Mouse (Mus musculus): ENCODE data around the gene Tmprss3.

Tmprss3 gene

DNA sequence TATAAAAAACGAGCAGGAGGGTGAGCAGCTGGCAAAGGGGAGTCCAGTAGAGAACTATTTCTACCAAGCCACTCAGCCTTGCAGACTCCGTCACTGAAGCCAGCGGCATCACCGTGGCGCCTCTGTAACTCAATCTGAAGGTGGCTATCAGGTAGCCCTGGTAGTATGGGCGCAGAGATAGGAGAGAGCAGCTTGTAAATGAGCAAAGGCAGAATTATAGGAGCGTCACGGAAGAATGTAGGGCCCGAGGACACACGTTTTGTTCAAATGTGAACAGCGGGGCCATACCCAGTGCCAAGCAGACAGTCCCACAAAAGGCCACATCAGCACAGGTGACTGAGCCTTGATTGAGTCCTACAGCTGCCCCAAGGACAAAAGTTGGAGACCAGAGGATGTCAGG lies at the start of gene Tmprss3:
Gene Tmprss3 (minus strand): TSS at position 101 of the 400 bp plus-strand sequence.
- DNase-seq (ENCODE audit: low spot score): no peak

DNA sequence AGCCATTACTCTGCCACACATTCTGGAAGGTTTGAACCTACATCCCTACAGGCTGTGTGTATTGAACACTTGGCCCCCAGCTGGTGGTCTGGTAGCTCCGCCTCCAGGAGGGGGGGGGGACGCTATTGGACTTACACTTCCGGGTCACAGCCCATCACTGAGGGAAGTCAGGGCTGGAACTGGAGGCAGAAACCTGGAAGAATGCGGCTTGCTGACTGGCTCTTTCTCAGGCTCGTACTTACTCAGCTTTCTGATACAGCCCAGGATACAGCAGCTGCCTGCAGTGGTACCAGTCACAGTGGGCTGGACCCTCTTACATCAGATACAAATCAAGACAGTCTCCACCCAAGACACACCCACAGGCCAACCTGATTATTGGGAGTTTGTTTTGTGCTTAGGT lies 48.4 kb upstream of the Tmprss3 start:
- DNase-seq (ENCODE audit: low spot score): no peak

DNA sequence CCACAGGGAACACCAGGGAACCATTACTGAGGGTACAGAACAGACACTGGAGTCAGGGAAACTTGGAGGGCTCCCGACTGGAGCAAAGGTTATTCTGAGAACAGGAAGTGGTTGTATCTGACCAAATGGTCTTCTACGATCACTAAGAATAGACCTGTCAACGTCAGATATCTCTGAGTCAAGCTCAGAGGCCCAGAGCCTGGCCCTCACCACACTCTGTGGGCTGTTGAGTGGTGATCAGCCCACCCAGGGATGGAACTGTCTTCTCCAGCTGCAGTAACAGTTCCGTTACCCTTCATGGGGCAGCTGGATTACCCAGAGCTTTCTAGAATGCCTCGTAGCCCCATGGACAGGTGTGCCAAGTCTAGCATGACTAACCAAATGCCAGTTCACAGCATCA lies 46.5 kb upstream of the Tmprss3 start:
- no peak for DNase-seq (ENCODE audit: low spot score)

DNA sequence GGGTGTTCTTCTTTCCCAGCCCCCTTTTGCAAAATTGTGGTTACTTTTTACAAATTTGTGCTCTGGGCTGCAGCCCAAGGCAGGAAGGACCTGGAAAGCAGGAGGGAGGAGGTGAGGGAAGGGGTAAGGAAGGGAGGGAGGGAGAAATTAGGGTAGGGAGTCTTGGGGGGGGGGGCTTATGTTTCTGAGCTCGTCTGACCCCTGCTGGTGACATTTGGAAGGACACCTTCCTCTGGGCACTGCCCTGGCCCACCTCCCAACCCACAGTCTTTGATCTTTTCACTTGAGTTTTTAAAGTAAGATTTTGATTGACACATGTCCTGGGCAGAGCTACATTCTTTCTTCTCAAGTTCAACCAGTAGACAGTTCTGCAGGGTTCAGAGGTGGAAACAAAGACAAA lies 44.0 kb upstream of the Tmprss3 start:
- DNase-seq (ENCODE audit: low spot score): no peak

DNA sequence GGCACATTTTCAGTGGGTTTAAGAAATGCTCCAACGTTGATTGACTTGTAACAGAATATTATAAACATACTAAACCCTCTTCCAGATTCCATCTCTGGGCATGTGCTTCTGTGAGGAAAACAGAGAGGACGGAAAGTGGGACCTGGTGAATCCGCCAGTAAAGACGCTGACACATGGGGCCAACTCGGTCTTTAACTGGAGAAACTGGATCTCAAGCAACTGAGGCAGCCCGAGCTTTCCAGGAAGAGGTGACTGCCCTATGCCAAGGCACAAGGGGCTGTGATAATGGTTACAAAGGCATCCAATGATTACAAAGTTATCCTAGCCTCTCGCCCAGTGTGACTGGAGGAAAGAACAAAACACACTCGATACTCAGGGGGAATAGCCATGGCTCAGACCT lies 42.4 kb upstream of the Tmprss3 start:
- no peak for DNase-seq (ENCODE audit: low spot score)

DNA sequence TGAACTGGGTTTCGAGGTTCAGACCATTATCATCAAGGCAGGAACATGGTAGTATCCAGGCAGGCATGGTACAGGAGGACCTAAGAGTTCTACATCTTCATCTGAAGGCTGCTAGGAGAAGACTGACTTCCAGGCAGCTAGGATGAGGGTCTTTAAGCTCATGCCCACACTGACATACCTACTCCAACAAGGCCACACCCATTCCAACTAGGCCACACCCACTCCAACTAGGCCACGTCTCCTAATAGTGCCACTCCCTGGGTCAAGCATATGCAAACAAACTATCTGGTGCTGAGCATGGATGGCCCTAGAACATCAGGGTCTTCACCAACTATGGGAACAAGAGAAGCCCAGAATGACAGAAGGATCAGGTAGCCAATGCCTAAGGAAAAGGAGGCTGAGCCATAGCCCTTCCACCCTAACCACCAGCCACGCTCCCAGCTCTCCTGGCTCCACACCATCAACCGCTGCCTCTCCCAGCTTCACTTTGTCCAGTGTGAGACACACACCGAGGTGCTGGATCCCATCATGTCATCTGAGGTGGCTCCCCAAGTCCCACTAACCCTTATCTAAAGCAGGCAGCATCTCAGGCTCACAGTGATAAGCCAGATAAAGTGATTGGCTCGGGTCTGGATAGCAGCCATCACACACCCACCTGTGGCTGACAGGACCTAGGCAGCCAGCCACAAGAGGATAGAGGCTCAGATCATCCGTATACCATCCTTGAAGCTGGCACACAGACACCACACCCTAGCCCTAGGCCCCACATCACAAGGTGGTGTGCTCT lies 39.6 kb upstream of the Tmprss3 start:
- DNase-seq (ENCODE audit: low spot score): no peak

DNA sequence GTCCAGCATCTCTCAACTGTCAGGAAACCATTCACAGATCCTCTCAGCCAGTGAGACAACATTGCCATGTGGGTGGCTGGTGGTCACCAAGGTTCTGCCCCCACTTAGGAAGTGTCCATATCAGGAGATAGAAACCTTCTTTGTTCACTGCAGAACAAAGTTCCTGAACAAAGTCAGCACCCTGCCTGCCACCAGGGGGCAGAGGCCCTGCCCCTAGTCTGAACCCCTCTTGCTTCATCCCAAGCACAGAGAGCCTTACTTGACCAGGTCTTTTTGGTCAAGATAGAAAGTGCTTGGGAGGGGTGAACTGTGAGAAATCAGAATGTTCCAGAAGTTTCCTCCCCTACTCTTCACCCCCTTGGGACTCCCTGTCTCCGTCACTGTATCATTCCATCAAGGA lies 37.1 kb upstream of the Tmprss3 start:
- no peak for DNase-seq (ENCODE audit: low spot score)

DNA sequence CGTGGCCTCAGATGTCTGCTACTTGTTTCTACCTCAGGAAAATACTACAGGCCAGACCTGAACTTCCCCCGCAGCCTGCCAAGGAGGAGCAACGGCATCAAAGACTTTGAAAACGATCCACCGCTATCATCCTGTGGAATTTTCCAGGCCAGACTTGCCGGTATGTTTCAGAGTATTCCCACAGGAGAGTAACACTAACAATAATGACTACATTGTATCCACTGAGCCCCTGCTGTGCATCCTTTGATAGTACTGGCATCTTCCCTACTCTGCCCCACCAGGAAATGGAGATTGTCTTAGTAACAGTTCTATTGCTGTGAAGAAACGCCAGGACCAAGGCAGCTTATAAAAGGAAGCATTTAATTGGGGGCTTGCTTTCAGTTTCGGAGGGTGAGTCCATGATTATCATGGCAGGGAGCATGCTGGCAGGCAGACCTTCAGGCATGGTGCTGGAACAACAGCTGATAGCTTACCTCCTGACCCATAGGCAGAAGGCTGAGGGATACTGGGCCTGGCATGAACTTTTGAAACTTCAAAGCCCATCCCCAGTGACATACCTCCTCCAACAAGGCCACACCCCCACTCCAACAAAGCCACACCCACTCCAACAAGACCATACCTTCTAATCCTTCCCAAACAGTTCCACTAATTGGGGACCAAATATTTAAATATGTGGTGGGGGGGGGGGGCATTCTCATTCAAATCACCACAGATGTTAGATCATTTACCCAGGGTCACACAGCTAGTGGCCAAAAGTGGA lies 33.7 kb upstream of the Tmprss3 start:
- DNase-seq (ENCODE audit: low spot score): no peak

DNA sequence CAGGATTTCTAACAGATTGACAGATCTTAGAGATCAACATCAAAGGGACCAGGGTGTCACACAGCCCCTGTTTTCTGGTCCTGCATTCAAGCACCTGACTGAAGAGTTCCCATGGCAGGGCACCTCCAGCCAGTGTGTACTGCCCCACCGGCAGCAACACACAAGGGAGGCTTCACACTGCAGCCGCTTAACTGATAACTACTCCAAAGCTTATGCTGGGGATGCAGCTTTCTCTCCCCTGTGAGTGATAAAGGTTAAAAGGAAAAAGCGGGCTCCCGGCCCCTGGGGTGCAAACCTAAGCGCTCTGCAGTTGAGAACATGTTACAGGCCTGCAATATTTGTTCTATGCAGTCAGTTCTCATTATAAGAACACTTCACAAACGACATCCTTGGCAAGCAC lies 33.0 kb upstream of the Tmprss3 start:
- no peak for DNase-seq (ENCODE audit: low spot score)

DNA sequence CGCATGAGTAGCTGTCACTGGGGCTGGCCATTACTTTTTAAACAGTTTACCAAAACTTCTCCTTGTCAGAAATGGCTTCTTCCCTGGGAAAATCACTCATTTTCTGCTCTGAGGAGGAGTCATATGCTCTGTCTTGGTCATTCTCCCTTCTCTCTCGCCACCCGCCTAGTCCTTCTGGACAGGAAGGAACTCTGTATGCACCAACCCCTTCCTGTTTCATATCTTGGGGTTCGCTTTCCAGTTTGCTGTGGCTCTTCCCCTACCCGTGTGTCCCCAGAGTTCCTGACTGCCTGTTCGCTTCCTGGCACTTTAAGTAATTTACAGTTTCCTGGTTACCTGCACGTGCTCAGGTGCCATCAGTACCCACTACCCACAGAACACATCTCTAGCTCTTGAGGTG lies 28.2 kb upstream of the Tmprss3 start:
- no peak for DNase-seq (ENCODE audit: low spot score)

DNA sequence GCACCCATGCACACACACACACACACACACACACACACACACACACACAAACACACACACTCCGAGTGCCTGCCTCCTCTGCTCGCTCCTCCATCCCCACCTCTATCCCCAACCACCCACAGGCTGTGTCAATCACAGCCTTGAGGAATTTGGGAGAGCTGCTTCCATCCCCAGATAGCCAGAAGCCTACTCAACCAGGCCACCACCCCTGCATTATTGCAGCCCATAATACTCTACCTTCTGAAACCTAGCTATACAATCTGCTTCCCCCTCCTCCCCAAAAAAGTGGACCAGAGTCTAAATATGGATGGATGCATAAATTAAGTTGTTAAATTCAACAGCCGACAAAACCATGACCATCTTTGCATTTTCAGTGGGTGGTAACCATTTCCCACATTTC lies 27.6 kb upstream of the Tmprss3 start:
- DNase-seq (ENCODE audit: low spot score): no peak

DNA sequence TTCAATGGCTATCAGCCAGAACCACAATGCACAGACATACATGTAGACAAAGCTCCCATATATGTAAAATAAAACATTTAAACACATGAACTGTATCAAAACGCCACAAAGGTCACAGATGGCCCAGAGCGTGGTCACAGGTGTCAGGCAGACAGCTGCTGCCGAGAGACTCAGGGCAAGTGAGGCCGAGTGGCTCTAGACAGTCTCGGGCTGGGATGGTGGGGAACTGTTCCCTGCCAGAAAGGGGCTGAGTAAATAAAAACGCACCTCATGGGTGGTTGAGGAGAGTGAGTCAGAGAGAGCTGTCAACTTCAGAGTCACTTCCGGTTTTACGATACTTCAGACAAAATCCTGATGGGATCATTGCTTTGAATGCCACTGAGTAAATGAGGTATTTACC lies 25.8 kb upstream of the Tmprss3 start:
- DNase-seq (ENCODE audit: low spot score): no peak

DNA sequence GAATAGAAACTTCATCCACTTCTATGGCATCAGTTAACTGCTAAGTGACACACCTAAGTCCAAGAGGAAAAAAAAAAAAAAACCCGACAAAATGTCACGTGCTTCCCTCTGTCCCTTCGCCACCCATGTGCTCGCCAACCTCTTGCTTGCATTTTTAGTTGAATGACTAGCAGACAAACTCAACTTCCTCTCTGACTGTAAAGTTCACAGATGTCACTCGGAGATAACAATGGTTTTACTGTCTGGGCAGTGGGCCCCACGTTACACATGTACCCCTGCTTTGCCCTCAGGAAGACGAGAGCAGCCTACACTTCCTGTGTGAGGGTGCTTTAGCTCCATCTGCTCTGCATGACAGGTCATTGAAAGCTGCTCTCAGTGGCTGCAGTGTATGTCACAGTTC lies 25.1 kb upstream of the Tmprss3 start:
- peak; percentile 35 for DNase-seq (ENCODE audit: low spot score)

DNA sequence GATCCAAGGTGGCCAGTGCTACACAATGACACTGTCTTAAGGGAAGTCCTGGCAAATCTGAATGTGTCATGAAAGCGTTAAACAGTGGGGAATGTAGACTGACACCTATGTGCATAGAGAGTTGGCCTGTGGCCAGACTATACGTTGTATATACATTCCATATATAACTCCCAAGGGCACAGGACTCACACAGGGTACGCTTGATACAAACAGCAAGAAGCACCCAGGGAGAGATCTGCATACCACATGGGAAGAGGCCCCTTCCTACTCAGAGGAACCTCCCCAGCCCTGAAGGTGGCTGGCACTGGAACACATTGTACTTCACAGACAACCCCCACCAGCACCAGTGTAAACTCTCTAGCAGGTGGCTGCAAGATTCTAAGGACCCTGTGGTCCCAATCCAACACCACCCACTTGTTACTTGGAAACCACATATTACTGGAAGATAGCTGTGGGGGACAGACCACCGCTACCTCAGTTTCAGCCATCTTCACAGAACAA lies 24.1 kb upstream of the Tmprss3 start:
- DNase-seq (ENCODE audit: low spot score): no peak

DNA sequence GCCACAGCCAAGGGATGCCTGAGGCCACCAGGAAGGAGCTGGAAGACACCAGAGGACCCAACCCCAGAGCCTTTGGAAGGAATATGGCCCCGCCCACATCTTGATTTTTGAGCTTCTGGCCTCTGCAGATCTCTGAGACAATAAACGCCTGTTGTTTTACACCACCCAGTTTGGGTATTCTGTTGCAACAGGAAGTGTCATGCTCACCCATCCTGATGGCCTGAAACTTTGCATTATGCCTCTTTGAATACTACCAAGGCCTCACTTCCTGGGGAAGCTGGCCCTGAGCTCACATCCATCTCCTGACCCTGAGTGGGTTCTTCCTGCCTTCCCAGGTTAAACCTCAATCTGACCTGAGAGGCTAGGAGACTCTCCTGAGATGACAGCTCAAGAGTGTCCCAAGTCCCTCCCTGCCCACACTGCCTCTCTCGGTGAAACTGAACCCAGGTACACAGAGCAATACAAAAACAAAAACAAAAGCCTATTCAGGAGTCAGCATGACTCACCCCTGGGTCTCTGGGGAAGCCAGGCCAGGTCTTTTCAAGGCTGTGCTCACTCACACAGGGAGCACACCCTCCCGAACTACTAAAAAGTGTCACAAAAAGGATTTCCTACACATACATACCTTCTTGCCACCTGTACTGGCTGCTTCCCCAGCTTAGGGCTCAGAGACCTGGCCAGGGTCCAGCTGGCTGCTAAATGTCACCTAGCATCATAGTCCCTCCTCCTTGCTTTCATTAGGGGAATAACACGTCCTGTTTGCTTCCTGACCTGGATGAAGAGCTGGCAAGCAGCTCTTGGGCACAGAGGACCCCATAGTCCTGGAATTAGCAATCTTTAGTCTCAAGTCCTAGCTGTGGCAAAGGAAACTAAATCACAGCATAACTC lies 17.5 kb upstream of the Tmprss3 start:
- DNase-seq (ENCODE audit: low spot score): no peak

DNA sequence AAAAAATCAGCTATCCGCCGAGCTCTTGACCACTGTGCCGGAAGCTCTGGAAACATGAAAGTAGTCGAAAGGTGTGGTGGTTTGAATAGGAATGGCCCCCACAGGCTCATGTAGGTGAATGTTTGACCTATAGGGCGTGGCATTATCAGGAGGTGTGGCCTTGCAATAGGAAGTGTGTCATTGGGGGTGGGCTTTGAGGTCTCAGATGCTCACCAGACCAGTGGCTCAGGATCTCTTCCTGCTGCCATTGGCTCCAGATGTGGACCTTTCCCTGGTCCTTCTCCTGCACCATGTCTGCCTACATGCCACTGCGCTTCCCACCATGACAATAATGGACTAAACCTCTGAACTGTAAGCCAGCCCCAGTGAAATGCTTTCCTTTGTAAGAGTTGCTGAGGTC lies 13.1 kb upstream of the Tmprss3 start:
- DNase-seq (ENCODE audit: low spot score): no peak

DNA sequence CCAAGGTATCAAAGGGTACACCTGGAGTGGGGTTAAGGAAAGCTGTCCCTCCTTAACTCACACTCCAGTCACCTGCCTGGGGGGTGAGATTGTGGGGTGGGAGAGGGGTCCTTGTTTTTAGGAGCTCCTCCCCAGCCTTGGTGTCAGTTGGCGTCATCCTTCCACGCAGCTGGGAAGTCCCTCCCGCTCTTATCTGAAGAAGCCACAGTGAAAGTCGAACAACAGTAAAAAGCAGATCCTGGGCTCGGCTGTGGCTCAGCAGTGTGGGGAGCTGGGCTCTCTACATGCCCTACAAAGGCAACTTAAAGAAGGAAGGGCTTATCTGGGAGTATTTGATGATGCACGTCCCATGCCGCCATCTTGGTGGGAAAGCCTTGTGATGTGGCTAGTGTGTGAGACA lies 11.5 kb upstream of the Tmprss3 start:
- DNase-seq (ENCODE audit: low spot score): no peak

DNA sequence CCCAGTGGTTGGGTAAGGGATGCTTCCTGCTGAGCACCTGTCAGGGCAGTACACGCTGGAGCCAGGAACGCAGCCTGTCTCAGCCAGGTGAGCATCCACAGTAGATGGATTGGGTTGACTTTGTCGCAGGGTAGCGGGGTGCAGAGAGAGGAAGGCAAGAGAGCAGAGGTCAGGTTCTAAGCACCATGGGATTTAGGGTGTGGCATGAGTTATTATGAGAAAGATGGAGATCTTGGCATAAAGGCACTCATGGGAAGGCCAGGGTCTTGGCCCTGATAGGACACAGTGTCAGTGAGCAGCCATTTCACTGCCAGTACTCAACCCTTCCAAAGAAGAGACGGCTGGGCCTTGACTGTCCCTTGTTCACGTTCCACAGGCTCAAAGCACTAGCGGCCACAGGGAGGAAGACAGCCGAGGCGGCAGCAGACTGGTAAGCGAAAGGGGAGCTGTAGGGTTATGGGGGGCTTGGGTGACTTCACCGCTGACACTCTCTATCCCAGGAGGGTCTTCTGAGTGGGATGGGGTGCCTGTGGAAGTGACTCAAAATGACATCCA lies 10.7 kb upstream of the Tmprss3 start:
- no peak for DNase-seq (ENCODE audit: low spot score)

DNA sequence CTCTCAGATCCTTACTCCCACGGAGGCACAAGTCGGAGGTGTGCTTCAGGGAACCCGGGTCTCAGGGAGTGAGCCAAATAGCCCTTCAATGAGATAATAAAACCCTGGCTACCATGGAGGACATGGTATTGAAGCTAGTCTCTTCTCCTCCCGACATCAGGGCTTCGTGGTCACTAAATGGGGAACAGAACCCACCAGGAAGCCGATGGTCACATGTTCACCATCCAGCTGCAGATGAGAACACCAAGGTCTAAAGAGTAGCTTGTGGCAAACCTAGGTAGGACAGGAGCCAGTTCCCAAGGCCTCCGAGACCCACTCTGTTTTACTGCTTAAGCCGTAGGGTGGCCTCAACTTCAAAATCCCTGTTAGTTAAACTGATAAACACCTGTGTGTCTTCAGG lies 9.9 kb upstream of the Tmprss3 start:
- DNase-seq (ENCODE audit: low spot score): no peak

DNA sequence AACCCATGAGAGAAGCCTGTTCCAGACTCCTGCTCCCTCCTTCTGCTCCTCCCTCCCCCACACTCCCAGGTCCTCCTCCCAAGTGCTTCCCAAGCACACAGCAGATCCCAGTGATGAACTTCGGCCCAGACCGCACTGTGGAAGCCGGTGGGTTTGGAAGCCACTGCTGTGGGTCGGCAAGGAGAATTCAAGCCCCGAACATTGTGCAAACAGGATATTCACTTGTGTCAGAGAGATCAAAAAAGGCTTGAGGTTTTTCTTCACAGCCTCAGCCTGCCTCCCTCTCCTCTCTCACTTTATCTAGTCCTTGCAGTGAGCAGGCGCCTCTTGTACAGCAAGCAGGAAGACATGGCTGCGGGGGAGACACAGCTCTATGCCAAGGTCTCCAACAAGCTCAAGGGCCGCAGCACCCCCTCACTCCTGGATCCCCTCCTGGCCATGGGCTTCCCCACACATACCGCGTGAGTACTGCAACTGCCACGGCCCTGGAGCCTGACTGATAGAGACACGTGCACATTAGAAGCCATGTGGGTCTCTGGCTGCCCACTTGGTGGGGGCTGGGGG lies 9.1 kb upstream of the Tmprss3 start, which contains the start of gene Ubash3a:
Gene Ubash3a (plus strand): TSS at position 103 of the 564 bp plus-strand sequence.
- DNase-seq (ENCODE audit: low spot score): no peak

DNA sequence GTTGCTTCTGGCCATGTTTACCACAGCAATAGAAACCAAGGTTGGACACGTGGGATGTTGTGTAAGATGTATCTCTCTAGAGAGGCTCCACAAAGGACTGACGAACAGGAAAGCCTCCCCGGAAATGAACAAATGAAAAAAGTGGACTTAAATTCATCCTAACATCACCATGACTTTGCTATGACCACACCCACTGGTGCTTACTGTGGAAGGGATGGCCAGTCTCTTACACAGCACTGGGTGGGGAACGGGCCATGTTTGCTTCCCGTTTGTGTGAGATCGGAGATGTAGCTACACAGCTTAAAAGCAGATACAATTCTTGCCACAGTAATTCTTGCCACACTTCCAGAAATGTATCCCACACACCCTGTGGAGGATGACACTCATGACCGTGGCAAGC lies 2.5 kb downstream of the Tmprss3 start:
- no peak for DNase-seq (ENCODE audit: low spot score)

DNA sequence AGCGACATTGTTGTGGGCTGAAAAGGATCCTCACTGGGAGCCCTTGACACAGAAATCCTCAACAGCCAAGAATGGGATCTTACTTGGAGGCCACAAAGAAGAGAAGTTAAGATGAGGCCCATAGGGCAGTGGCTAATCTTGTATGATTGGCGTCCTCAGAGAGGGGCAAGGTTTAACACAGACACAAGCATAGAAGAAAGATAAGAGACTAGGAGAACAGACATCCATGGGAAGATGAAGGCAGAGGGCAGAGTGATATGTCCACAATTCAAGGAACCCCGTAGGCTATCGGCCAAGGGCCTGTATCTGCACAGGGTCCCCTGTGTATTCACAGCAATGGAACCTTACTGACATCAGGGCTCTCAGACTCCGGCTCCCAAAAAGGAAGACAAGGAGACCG lies 3.6 kb downstream of the Tmprss3 start:
- DNase-seq (ENCODE audit: low spot score): no peak

Measured in embryo, embryonic 10 days (tissue).